Mouse (Mus musculus): ENCODE measurements at regions not wholly inside any gene's neighbourhood (a gene's known extent, or its start where the extent isn't known, plus 50 kb on each side); places are given as distances from the start of the nearest gene placed in this dataset.
A peak's percentile ranks its signal among the peaks of the same experiment; 100 is the strongest.
"Not testable (repeated sequence)": the region's sequence is repeated elsewhere in the genome, so short reads cannot be mapped to it uniquely, and the experiment has no call there.

DNA sequence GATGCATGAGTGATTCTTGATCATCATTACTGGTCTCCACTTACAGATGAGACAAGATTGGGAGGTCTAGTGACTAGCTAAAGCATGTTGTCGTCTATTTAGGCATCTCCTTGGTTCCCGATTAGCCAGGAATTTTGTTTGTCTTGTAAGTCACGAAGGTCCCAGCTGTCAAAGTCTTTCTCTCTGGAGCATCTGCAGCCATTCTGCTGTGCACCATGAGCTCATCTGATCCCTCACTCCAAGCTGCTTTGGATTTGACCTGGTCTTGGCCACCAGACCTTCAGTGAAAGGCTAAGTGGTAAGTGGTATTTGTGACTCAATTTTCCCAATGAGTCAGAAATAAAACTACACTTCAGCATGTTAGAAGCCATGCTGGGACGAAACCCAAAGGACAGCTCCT is 53.3 kb upstream of the Creb5 start:
- no peak for DNase-seq (ENCODE audit: low spot score in 2 of 2)

DNA sequence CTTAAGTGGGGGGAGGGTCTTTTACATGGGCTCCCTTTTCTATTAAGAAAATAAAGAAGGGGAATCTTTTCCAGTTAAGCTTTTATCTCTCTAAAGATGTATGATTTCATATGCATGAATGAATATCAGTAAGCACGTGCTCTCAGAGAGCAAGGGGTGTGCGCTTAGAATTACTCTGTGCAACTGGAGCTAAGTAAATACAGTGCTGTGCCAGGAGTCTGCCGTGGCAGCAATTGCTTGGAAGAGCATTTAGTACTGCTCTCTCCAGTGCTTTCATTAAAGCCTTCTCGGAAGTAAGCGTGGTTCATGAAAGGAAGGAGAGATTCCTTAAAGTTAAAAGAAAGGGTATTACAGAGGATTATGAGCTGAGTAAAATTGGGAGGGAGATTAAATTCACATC is 54.5 kb upstream of the Creb5 start:
- no peak for DNase-seq (ENCODE audit: low spot score in 2 of 2)

DNA sequence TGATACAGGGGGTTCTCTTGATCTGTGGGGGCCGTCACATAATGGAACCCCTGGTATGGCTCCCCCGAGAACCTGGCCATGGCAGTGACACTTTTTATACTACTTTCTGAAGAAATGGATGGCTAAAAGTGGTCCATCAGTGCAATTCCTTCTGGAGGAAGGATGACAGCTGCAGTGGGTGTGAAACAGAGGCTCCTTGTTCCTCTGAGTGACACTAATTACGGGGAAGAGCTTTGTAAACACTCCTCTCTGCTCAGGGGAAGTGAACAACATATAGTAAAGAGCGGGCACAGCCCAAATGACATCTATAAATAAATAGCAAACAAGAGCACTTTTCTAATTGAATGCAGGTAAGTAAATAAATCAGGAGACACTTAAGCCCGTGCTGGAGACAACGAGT is 57.7 kb upstream of the Creb5 start:
- DNase-seq (ENCODE audit: low spot score in 2 of 2) = no peak

DNA sequence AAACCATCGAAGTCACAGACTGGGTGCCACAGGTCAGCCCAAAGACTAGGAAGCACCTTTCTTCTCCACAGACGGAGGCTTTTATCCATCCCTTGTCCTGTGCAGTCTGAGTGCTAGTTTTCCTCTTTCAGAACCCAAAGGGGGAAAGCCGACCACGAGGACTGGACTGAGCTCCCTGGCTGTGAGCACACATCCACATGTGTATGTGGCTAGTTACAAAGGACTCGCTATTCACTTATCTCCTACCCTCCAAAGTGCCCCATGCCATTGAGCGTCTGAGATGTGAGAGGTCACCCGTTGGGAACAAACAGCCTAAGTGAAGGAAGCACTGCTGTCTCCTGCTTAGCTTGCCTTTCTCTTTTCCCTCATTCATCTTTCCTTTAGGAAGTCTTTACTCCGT is 65.0 kb upstream of the Creb5 start:
- no peak for DNase-seq (ENCODE audit: low spot score in 2 of 2)

DNA sequence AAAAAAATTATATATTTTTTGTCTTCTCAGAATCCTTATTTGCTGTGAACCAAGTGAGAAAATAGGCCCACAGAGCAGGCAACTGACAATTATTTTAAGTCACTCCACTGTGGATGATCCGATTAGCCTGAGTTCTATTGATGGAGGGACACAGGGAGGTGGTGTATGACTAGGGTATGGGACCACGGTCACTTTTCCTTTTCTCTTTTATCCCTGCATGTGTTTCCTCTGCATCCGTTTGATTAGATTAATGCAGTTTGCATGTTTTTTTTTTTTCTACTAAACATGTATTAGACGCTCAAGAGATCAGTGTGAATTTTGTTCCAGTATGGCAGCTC is 65.4 kb upstream of the Creb5 start:
- DNase-seq (ENCODE audit: low spot score in 2 of 2) = no peak

DNA sequence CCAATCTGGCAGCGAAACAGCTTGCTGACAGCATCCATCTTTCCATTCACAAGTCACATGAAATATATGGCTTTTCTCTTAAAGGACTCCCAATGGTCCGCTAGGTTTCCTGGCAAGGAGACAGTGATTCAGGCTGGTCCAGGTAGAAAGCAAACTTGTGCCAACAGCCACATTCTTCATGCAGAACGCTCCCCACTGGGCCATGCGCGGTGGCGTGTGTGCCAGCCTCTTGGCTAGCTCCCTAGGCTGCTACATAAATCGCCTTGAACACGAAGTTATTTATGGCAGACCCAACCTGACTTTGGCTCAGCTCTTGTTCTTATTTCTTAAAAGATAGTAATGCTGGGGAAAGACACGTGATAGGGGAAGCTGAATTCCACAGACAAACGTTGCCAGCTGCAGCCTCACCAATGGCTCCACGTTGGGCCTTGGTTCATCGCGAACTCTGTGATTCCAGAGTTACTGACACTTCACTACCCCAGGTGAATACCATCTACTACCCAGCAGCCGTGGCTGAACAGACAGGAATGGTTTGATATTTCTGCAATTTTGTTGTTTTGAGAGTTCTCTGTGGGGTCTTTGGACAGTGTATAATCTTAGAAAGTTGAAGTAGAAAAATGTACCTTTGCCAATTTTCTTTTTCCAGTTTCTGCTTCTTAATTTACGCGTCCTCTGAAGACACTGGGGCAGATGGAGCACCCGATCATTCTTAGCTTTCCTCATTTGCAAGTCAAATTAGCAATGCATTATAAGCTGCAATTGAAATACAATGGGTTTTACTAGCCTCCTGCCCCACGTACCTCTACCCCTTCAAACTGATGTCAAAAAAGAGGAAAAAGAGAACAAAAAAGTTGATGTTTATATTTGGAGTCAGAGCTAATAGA is 66.0 kb upstream of the Creb5 start:
- no peak for DNase-seq (ENCODE audit: low spot score in 2 of 2)

DNA sequence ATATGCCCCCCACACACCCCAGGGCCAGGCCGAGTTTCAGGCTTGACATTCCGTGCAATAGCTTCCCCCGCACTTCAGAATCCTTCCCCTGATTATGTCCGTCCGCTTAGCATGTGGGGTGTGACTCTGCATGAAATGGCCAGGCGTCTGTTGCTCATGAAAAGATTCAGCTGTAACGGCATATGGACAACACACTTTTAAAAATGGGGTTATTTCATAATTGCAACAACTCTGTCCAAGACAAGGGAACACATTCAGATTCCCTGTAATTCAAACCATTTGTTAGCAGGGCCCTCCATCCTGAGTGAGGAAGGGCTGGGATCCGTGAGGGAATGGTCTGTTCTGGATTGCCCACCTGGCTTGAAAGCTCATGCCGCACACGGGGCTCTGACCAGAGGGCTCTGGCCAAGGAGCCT is 68.2 kb upstream of the Creb5 start:
- no peak for DNase-seq (ENCODE audit: low spot score in 2 of 2)

DNA sequence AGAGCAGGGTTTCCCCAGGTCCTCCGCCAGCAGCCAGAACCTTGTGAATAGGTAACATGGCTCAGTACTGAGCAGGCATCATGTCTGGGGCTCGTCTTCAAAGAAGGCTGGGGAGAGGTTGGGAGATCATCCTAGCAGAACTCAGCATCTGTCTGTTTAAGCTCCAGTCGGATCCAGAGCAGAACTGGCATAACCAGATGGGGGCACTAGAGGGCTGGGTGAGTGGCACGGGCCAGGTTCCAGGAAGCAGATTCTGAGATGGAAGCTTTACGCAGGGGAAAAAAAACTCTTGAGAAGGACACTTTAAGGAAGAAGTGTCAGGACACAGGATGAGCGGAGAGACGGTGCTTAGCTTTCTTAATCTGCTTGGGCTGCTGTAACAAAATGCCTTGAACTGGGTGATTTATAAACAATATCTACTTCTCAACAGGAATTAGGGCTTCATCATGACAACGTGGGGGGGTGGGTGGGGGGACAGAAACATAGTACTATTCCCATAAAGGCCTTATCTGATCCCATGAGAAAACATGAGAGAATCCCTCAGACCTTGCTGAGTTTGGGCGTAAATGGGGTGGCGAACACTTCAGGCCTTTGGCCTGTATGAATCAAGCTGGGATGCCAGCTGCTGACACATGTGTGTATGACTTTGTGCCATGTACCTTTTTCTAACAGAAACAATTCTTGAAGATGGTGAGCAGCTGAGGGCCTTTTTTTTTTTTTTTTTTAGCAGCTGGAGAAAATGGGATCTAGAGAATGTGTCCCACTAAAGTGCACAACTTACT is 69.6 kb upstream of the Creb5 start:
- no peak for DNase-seq (ENCODE audit: low spot score in 2 of 2)

DNA sequence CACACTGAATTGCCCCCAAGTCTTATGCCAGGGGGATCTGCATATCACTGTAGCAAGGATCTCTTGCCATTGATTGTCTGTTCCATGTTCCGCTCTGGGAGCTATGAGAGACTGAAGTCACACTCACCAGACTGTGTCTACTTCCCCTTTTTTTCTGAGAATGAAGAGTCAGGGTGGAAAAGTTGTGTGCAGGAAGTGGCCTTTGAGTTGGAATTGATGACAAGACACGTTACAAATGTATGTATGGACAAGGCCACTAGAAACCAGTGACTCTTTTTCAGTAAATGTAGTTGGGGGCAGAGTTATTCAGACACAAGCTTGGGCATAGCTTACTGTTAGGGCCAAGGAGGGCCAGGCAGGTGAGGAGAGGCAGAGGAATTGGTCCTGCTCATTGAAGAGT is 70.4 kb upstream of the Creb5 start:
- no peak for DNase-seq (ENCODE audit: low spot score in 2 of 2)

DNA sequence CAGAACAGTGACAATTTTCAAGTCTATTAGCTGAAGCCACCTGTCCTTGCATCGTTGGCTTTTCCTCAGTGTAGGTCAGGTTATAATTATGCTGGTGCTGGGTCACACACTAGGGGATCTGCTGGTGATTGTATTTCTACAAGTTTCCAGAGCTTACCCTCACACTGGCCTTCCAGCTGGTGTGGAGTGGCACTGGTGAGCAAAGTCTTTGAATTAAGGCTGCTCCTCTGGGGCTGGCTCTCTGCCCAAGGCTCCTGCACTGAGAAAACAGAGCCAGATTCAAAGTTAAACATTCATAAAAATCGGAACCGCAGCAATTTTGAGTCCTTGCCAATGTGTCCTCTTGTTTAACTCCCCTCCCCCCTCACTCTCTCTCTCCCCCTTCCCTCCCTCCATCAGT is 75.7 kb upstream of the Creb5 start:
- no peak for DNase-seq (ENCODE audit: low spot score in 2 of 2)

DNA sequence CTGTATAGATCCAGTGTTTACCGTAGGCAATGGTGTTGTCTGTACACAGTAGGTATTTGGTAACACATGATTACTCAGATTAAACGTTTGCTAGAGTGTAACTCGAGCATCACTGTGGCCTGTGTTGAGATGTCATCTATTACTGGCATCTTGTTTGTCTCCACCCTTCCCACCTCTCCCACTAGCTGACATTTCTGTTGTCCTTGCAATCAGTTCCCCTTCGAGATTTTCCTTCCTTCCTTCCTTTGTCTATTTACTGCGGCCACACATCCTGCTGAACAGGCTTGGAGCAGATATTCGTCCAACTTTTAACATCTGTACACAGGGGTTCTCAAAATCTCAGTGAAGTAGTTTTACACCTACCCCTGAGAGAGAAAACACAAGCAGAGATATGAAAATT is 77.7 kb upstream of the Creb5 start:
- no peak for DNase-seq (ENCODE audit: low spot score in 2 of 2)

DNA sequence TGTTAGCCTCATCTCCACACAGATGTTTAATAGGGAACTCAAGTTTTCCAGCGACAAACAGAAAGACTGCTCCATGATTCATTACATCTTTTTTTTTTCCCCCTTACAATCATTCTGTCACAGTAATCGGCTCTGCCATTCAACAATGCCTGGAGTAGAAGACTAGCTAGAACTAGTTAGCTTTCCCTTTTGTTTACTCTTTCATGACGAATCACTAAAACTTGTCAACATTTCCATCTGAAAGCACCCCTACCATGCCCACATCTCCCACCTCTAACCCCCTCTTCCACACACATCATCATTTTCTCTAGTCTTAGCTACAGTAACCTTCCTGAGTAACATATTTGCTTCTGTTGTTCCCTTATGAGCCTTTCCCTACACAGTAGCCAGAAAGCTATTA is 78.6 kb upstream of the Creb5 start:
- DNase-seq (ENCODE audit: low spot score in 2 of 2) = no peak

DNA sequence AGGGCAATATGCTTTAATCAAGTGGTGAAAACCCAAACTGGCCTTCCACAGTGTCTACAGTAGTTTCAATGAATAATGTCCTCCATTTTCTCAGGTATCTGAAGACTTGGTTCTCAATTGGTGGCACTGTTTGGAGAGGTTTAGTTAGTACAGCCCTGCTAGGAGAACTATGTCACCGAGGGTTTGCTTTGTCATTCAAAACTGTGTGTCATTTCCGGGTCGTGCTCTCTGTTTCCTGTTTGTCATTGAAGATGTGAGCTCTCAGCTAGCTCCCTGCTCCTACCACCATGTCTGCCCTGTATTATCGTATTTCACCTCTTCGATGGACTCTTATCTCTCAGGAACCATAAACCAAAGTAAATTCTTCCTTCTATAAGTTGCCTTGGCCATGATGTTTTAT is 79.3 kb upstream of the Creb5 start:
- no peak for DNase-seq (ENCODE audit: low spot score in 2 of 2)

DNA sequence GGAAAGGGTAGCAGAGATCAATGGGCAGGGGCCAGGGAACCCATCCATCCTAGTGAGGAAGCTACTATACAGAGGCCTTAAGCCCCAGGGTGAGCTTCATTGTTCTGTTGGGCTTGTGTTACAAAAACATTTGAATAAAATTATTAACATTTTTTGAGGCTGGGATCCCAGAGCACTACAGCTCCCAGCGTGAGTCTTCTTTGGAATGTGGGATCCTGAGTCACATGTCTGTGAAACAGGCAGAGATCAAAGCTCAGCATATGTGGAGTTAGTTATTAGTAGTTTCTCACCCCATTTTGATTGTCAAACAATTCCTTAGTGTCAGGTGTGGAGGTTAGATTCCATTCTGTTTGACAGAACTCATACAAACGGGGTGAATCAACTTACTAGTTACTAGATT is 79.7 kb upstream of the Creb5 start:
- DNase-seq (ENCODE audit: low spot score in 2 of 2) = no peak

DNA sequence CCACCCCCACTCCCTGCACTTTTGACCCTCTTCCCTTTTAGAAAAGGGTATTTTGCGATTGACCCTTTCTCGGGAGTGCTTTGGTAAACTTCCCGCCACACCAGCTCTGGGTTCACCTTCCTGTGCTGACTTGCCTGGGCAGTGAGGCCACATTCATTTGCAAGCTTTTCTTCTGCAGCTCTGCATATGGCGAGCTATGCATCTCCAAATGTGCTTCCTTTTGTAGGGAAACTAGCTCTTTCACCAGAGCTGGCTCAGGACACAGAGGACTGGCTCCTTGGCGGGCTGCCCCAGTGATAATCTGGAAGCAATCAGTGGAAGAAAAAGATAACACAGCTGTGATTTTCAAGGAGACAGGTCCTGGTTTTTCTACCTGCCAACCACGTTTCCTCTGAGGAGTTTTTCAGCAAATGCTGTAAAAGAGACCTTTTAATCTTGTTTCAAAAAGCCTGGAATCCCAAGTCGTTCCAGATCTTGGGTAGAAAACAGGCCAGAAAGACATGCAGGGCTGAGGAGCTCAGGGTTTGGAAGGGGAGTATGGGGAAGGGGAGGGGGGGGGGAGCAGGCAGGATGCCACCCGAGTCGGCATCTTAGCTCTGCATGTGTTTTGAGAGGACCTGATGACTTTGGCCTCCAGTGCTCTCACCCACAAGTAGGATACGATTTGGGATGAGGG is 85.7 kb upstream of the Creb5 start:
- no peak for DNase-seq (ENCODE audit: low spot score in 2 of 2)

DNA sequence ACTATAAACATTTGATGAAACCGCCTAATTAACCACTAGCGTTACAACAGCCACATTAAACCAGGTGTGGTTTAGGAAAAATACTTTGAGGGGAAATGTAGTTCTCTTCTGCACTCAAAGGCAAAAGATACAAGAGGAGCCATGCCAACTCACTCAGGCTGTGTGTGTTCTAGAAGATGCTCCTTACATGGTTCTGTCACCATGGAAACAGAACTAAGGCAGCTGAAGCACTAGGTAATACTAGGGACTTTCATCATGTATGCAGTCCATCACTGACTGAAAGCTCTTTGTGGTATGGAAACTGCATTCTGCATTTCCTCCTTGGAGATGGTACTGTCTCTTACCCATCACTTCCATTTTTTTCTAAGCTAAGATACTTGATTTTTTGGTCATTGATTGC is 87.6 kb upstream of the Creb5 start:
- no peak for DNase-seq (ENCODE audit: low spot score in 2 of 2)

DNA sequence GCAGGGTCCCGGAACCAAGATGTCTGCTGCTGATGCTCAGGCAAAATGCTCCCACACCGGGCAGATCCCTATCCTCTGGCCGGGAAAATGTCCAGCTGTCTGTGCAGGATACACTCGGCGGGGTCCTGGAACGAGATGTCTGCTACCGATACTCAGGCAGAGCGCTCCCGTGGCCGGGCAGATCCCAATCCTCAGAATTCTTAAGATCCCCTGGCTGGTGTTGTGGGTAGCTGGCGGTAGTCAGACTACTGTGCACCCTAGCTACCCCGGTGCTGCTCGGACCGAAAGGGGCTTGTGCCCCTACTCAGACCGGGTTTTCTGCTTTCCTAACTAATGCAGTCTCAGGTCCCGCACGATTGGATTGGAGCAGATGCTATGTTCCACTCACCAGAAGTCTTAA is 104.9 kb upstream of the Creb5 start:
- DNase-seq (ENCODE audit: low spot score in 2 of 2) = not testable (repeated sequence)

DNA sequence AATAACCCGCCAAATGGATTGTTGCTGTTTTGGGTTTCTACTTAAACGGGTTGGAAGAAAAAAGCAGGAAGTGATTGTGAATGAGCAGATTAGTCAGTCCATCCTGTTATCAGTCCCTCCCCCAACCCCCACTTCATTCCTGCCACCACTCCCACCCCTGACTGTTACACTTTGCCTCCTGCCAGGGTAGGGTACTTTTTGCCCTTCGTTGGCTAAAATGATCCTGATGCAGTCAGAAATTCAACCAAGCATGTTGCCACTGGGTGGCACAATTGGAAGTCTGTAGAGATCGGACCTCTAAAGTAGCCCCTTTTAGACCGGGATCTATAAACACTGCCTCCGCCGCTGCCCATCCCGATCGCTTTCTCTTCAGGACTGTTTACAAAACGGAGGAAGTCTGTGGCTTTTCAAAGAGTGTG is 96.0 kb upstream of the Jazf1 start:
- no peak for DNase-seq (ENCODE audit: low spot score in 2 of 2)

DNA sequence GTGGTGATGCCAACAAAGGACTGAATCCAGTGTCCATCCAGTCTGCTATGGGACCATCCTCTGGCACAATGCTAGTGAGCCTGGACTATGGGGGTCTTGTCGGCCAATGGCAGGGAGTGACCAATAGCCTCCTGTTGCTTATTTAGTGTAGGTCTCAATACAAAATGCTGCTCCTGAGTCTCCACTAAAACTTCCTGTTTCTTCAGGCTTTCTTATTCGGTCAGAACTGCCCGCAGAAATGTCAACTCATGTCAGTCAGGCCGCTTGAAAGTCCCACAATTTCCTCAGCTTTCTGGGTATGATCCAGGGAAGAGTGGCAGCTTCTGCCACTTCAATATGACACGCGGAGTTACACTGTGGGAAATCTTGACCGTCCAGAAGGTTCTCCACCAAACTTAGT is 94.7 kb upstream of the Jazf1 start:
- no peak for DNase-seq (ENCODE audit: low spot score in 2 of 2)

DNA sequence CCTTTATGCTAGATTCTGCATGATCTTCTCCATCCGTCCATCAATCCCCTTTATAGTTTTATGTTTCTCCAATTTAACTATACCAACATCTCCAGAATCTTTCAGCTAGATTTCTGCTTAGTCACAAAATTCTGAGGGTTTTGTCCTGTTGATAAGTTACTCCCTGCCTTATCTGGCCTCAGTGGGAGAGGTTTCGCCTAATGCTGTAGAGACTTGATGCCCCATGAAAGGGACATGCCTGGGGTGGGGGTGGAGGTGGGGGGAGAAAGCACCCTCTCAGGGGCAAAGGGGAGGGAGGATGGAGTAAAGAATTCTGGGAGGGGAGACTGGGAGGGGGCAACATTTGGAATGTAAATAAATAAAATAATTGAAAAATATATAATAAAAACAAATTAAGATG is 93.2 kb upstream of the Jazf1 start:
- DNase-seq (ENCODE audit: low spot score in 2 of 2) = no peak

DNA sequence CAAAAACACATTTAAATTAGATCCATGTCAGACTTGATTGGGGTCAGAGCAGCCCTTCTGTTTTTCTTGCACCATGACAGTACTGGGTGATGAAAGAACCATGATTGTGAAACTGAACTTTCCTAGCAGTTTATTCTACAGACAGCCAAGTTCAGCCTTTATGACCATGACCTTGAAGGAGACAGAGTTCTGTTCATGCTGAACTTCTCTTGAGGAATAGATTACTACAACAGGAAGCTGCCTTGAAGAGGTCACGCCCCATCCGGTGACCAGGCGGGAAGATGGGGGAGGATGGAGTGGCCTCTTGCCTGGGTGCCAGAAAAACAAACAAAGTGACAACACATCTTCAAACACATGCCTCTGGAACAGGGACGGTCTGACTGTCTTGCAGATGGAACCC is 86.2 kb upstream of the Jazf1 start:
- DNase-seq (ENCODE audit: low spot score in 2 of 2) = peak; percentile 8 to 12

DNA sequence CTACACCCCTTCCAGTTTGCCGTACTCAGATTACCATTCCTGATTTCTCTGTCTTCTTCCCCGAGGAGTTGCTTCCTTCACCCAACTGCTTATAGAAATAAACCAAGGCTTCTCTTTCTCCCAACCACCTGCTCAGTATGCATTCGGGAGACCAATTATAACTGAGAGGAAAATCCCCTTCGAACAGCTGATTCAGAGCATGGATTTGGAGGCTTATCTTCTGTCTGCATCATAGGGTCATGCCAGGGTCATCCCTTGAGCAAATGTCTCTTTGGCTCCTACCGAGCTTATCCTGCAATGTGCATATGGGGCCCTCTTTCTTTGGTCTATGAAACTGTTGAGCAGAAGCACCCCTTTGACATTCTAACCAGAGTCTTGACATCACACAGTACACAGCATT is 79.0 kb upstream of the Jazf1 start:
- DNase-seq (ENCODE audit: low spot score in 2 of 2) = no peak

Measured in spleen, postnatal 36 days (tissue).